Mouse (Mus musculus) heart, postnatal 0 days (tissue): Measurements from ENCODE around the gene Ptk6. TPM values are rescaled to one million over a fixed set of nuclear protein-coding genes. Genes with fewer than 3 reads are reported as not detected.

Experiments
- ATAC-seq: fragments of 200-750 bp; cut with Nextera tagmentation; 2 replicates; pipeline ENCODE4 v1.8.0; 2017; ENCODE audit warnings: low read depth, moderate number of reproducible peaks, moderate library complexity; ENCODE audit not compliant: insufficient read depth
- DNase-seq: peaks from one replicate; pipeline ENCODE4 v3.0.0-alpha.2; 2016; ENCODE audit warnings: low spot score
- H3K27ac ChIP-seq: fragments of 300-500 bp; sonication (generic); 2 replicates; pipeline ENCODE4 v1.5.1; 2014; ENCODE audit warnings: low read depth, mild to moderate bottlenecking
- H3K27me3 ChIP-seq: fragments of 300-500 bp; sonication (generic); 2 replicates; pipeline ENCODE4 v1.6.1; 2014; ENCODE audit warnings: low read length, mixed read lengths; ENCODE audit not compliant: control insufficient read depth, insufficient read depth
- H3K36me3 ChIP-seq: fragments of 300-500 bp; sonication (generic); replicated peaks from 2 replicates; pipeline ENCODE4 v1.6.1; 2014; ENCODE audit warnings: low read length, mixed read lengths; ENCODE audit not compliant: control insufficient read depth, insufficient read depth
- H3K4me1 ChIP-seq: fragments of 300-500 bp; sonication (generic); 2 replicates; pipeline ENCODE4 v1.6.1; 2014; ENCODE audit warnings: antibody characterized with exemption; ENCODE audit not compliant: control insufficient read depth, insufficient read depth
- H3K4me2 ChIP-seq: fragments of 300-500 bp; sonication (generic); 2 replicates; pipeline ENCODE4 v1.6.1; 2014; ENCODE audit warnings: low read depth, mild to moderate bottlenecking, low read length, moderate library complexity
- H3K4me3 ChIP-seq: fragments of 300-500 bp; sonication (generic); 2 replicates; pipeline ENCODE4 v1.5.1; 2014; ENCODE audit warnings: low read depth, low read length
- H3K9ac ChIP-seq: fragments of 300-500 bp; sonication (generic); replicated peaks from 2 replicates; pipeline ENCODE4 v1.6.1; 2014; ENCODE audit warnings: low read depth, low read length, mixed read lengths
- H3K9me3 ChIP-seq: fragments of 300-500 bp; sonication (generic); replicated peaks from 2 replicates; pipeline ENCODE4 v1.6.1; 2016; ENCODE audit warnings: low read length; ENCODE audit not compliant: control insufficient read depth
- CTCF ChIP-seq: IDR thresholded peaks from 2 replicates; pipeline ENCODE4 v1.5.1; 2016; ENCODE audit warnings: antibody characterized with exemption, control low read depth, low read depth
- EP300 ChIP-seq: IDR thresholded peaks from 2 replicates; pipeline ENCODE4 v1.6.1; 2016; ENCODE audit warnings: antibody characterized with exemption, low read depth
- WGBS: fragments of 180-500 bp; shearing (Covaris S2); extraction: QIAGEN DNeasy Blood & Tissue Kit; methylation state at CpG from one replicate; pipeline ENCODE4 v1.1.7; 2014; 5-methylcytosine and 5-hydroxymethylcytosine counted together
- polyA plus RNA-seq: library from polyadenylated mRNA; unstranded; fragments of >200 nt; fragmentation: Nextera tagmentation; extraction: Ambion mirVana; gene quantifications from 2 replicates; pipeline ENCODE4 v1.2.1, GENCODE M21; 2015
- total RNA-seq: library from RNA; depleted of rRNA; stranded (reverse); fragments of >200 nt; gene quantifications from 2 replicates; pipeline ENCODE4 v1.2.3, GENCODE M21; 2014; ENCODE audit warnings: low replicate concordance

The Ptk6 gene
- total and polyA plus RNA-seq, 2 experiments from 2014 or later: not detected

GRCm38 (mm10) chr2:181189321-181189720 lies 13.3 kb downstream of the Ptk6 start:
- Histone ChIP-seq H3K4me1 (peaks cover 6% of the 10 kb centered on the region), H3K36me3 (no peaks in the 10 kb centered on the region), H3K27ac (peak overlapping the region; percentile 97), H3K4me3 (no peak overlapping the region), H3K9ac (no peak overlapping the region), H3K27me3 (no peaks in the 10 kb centered on the region), H3K9me3 (no peaks in the 10 kb centered on the region), H3K4me2 (no peak overlapping the region)
- ATAC-seq (no peak), DNase-seq (no peak)
- TF ChIP-seq EP300 (no peak), CTCF (no peak)
- 86% methylated on average over 1 of the region's 1 CpGs for WGBS

DNA sequence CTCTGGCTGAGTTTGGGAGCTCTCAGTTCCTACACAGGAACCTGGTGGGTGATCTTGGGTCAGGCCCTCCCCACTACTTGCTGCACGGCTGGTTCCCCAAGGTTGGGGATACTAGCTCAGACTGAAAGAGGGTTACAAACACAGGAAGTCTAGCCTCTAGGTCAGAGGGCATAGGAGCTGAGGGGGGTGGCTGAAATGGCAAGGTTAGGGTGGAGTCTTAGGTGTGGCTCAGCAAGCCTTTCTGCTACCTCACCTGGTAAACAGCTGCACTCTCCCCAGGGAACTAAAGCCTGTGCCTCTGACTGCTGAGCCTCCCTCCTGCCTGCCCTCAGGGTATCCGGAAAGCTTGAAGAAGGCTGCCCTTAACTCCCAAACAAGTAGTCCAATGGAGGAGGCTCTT lies 13.9 kb downstream of the Ptk6 start:
- peak overlapping the region; percentile 97 for H3K27ac ChIP-seq
- WGBS: 72% methylated on average over 2 of the region's 2 CpGs
- H3K9ac ChIP-seq: no peak overlapping the region
- H3K27me3 ChIP-seq: no peaks in the 10 kb centered on the region
- peaks cover 6% of the 10 kb centered on the region for H3K4me1 ChIP-seq
- TF ChIP-seq CTCF: no peak
- no peak for TF ChIP-seq EP300
- no peak overlapping the region for H3K4me3 ChIP-seq
- H3K9me3 ChIP-seq: no peaks in the 10 kb centered on the region
- H3K36me3 ChIP-seq: no peaks in the 10 kb centered on the region
- H3K4me2 ChIP-seq: no peak overlapping the region
- ATAC-seq: no peak
- no peak for DNase-seq

DNA sequence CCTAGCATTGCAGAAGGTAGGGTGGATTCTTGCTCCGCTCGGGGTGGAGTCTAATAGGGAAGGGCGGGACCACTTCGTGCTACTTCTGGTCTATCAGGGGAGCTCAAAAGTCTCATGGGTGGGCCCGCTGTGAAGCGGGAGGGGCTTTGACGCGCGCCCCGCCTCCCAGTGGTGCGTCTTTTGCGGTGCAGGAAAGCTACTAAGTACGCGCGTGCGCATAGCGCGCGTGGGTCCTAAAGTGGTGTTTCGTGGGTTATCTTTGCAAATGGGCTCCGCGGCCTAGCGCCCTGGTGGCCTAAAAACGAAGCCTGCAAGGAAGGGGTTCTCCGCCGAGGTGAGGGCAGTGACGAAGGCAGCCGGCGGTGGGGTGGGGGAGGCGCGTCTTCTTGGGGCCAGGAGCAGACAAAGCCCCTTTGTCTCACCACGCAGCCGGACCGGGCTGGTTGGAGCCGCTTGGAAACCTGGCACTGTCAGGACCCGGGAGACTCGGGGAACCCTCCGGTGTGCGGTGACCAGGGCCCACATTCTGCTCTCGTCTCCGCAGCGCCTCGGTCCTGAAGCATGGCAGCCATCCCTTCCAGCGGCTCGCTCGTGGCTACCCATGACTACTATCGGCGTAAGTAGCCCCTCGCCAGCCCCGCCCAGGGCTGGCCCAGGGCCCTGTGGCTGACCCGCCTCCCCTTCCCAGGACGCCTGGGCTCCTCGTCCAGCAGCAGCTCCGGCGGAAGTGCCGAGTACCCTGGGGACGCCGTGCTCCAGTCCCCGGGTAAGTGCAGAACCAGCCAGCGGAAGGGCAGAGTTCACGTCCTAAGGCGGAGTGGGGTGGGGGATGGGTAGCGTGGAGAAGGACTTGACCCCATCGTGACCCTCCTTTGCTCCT lies 15.2 kb downstream of the Ptk6 start, which contains the start of gene Ppdpf:
Gene Ppdpf (plus strand): TSS at position 127 of the 880 bp plus-strand sequence.
- H3K4me3 ChIP-seq: peak within 1 kb of the TSS; percentile 76
- no peaks in the 10 kb centered on the region for H3K9me3 ChIP-seq
- peak within 1 kb of the TSS; percentile 74 for H3K9ac ChIP-seq
- no peaks in the 10 kb centered on the region for H3K27me3 ChIP-seq
- H3K4me1 ChIP-seq: peaks cover 6% of the 10 kb centered on the region
- peak; percentile 91 for ATAC-seq
- peak within 1 kb of the TSS; percentile 80 for H3K4me2 ChIP-seq
- peak; percentile 91 for DNase-seq
- peak within 1 kb of the TSS; percentile 97 for H3K27ac ChIP-seq
- under 1% methylated on average over 64 of the region's 64 CpGs for WGBS
- TF ChIP-seq CTCF (peak; percentile 18), EP300 (no peak; the same call in 1 of the 2 replicates)
- H3K36me3 ChIP-seq: no peaks in the 10 kb centered on the region

DNA sequence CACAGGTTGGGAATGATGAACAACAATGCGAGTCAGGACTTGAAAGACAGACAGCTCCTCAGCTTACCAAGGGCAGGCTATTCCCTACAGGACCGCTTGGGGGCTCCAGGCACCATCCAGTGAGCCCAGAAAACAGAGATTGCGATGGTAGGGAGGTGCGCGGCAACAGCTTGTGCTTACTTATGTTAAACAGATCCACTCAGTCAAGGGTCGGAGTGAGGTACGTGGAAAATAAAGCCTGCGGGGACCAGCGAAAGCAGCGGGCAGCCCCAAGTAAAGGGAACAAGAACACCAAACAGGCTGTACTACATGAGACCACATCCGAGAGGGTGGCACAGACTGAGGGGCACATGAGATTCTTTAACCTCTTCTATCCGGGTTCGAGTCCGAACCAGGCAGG lies 16.0 kb downstream of the Ptk6 start:
- no peak for TF ChIP-seq EP300
- TF ChIP-seq CTCF: peak; percentile 98

DNA sequence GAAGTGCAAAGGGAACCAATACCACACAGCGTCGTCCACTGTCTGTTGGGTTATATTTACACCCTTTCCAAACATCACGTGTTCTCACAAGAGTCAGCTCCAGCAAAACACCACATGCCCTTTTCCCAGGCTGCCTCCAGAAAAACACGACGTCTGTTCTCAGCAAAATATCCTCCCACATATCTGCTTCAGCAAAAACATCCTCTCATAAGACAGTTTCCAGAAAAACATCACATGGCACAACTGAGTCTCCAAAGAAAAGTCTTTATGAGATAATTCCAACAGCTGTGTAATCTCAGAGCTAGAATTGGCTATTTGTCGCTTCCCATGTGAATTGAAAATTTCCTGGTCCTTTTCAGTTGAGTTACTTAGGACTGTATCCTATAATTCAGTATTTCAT lies 21.7 kb downstream of the Ptk6 start:
- ATAC-seq: no peak
- H3K36me3 ChIP-seq: no peaks in the 10 kb centered on the region
- H3K27ac ChIP-seq: no peak overlapping the region
- TF ChIP-seq EP300 (no peak), CTCF (no peak)
- H3K9me3 ChIP-seq: no peaks in the 10 kb centered on the region
- no peaks in the 10 kb centered on the region for H3K27me3 ChIP-seq
- H3K4me2 ChIP-seq: no peak overlapping the region
- H3K9ac ChIP-seq: no peak overlapping the region
- DNase-seq: no peak
- H3K4me1 ChIP-seq: no peaks in the 10 kb centered on the region
- WGBS: 59% methylated on average over 6 of the region's 6 CpGs
- no peak overlapping the region for H3K4me3 ChIP-seq

More for the DNA sequence above, 16.0 kb downstream of the Ptk6 start:
- H3K9ac ChIP-seq: peak overlapping the region; percentile 74; the same call in 1 of the 2 replicates
- peak; percentile 88 for DNase-seq
- H3K36me3 ChIP-seq: no peaks in the 10 kb centered on the region
- H3K27ac ChIP-seq: peak overlapping the region; percentile 97
- H3K4me1 ChIP-seq: peaks cover 6% of the 10 kb centered on the region
- H3K4me3 ChIP-seq: peak overlapping the region; percentile 76
- no peaks in the 10 kb centered on the region for H3K9me3 ChIP-seq
- ATAC-seq: peak; percentile 68
- H3K4me2 ChIP-seq: peak overlapping the region; percentile 80
- under 1% methylated on average over 14 of the region's 14 CpGs for WGBS
- H3K27me3 ChIP-seq: no peaks in the 10 kb centered on the region
